ENCODE assay signal across 9 mouse cellular contexts in the genomic region with DNA sequence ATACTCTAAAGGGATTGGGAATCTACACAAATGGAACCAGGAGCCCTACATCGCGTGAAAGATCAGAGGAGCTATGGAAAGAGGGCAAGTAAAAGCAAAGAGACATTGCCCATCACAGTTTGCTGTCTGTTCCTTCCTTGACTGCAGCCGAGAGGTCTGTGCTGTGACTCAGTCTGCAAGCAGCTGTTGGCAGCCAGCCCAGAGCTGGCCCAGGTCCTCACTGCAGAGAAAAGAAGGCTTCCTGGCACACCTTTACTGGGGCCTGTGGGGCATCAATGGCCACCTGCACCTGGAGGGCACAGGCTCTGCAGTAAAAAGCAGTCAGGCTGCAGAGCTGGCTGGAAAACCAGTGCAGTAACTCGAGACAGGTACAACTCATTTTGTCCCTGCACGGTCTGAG.
DNase-seq lines count a peak whose midpoint lies in the region; ATAC-seq and TF ChIP-seq lines count a peak whose summit lies in the region.
"Had no signal": no experiment of that assay in that cellular context is flagged by ENCODE, and none has a peak within 500 bp of the region (broad histone marks: within the 10 kb centered on the region; RNA-seq: fewer than 3 reads in every experiment).

No protein-coding gene starts in this region.

- TF ChIP-seq CTCF in cerebellum, adult 2 months (IDR thresholded peaks at IDR 0.05; ENCODE audit: borderline replicate concordance, insufficient read depth, low read depth, low read length): no peak
- no peak for TF ChIP-seq CTCF in kidney, adult 2 months (conservative IDR thresholded peaks at IDR 0.05; ENCODE audit: insufficient read depth, insufficient read length, low read depth, low read length)
- no peak for TF ChIP-seq CTCF in liver, postnatal 0 days (IDR thresholded peaks at IDR 0.05; ENCODE audit: low read depth)

- no peaks in the 10 kb centered on the region for H3K27me3 ChIP-seq in cerebellum, adult 2 months (ENCODE audit: control insufficient read depth, insufficient read depth, low read length)
- no peaks in the 10 kb centered on the region for H3K27me3 ChIP-seq in kidney, adult 2 months (replicated peaks; ENCODE audit: control insufficient read depth, insufficient read depth, low read length)
- no peaks in the 10 kb centered on the region for H3K27me3 ChIP-seq in liver, postnatal 0 days (ENCODE audit: insufficient read depth, low read length)
- H3K27me3 ChIP-seq: liver, embryonic 13.5 days had no signal

- ATAC-seq in liver, postnatal 0 days: no peak

- H3K36me3 ChIP-seq in kidney, adult 2 months (ENCODE audit: control insufficient read depth, insufficient read depth, low read length): no peaks in the 10 kb centered on the region
- no peaks in the 10 kb centered on the region for H3K36me3 ChIP-seq in liver, postnatal 0 days (replicated peaks; ENCODE audit: insufficient read depth, low read length)
- H3K36me3 ChIP-seq: liver, embryonic 13.5 days had no signal

- WGBS in cerebellum, adult 2 months: 7% methylated on average over 5 of the region's 5 CpGs
- 45% methylated on average over 5 of the region's 5 CpGs for WGBS in kidney, adult 2 months
- WGBS in liver, postnatal 0 days (ENCODE audit: insufficient replicate concordance): 76% methylated on average over 5 of the region's 5 CpGs

- peak overlapping the region; percentile 53 for H3K27ac ChIP-seq in cerebellum, adult 2 months (ENCODE audit: insufficient read depth, low read length)
- H3K27ac ChIP-seq in kidney, adult 2 months (ENCODE audit: insufficient read depth, low read depth, low read length): no peak overlapping the region
- H3K27ac ChIP-seq in liver, postnatal 0 days (ENCODE audit: low read depth): no peak overlapping the region
- H3K27ac ChIP-seq: liver, embryonic 13.5 days had no signal

- TF ChIP-seq POLR2A in cerebellum, adult 2 months (IDR thresholded peaks at IDR 0.05; ENCODE audit: borderline replicate concordance, insufficient read depth, low read length): no peak
- TF ChIP-seq POLR2A in kidney, adult 2 months (IDR thresholded peaks at IDR 0.05; ENCODE audit: low read depth, low read length): no peak

- peaks cover 20% of the 10 kb centered on the region; the same call in 1 of the 2 replicates for H3K4me1 ChIP-seq in cerebellum, adult 2 months (ENCODE audit: control insufficient read depth, insufficient read depth, low read length)
- H3K4me1 ChIP-seq in kidney, adult 2 months (ENCODE audit: control insufficient read depth, insufficient read depth, low read length): no peaks in the 10 kb centered on the region
- H3K4me1 ChIP-seq in liver, postnatal 0 days (ENCODE audit: insufficient read depth): no peaks in the 10 kb centered on the region
- H3K4me1 ChIP-seq: liver, embryonic 13.5 days had no signal

- no peak for TF ChIP-seq EP300 in liver, postnatal 0 days (IDR thresholded peaks at IDR 0.05; ENCODE audit: low read depth)

- no peaks in the 10 kb centered on the region for H3K9me3 ChIP-seq in liver, postnatal 0 days (ENCODE audit: low read length)
- H3K9me3 ChIP-seq: liver, embryonic 13.5 days had no signal

- DNase-seq in left cerebral cortex, adult 18-20 months (ENCODE audit: low spot score in 2 of 2): peak; percentile 46 to 54
- DNase-seq in left cerebral cortex, adult 11 months (ENCODE audit: low spot score): no peak
- peak; percentile 93 to 97 for DNase-seq in cerebellum, adult 2 months
- peak; percentile 59 for DNase-seq in kidney, adult 2 months
- peak; percentile 32 for DNase-seq in lung, postnatal 36 days
- DNase-seq in neural tube, embryonic 10.5 days (ENCODE audit: extremely low spot score, low spot score): no peak
- DNase-seq in liver, postnatal 0 days: no peak
- DNase-seq in thymus, postnatal 14 days: no peak
- DNase-seq: liver, embryonic 13.5 days had no signal

- H3K4me3 ChIP-seq in cerebellum, adult 2 months (replicated peaks; ENCODE audit: insufficient read depth, low read depth, low read length): no peak overlapping the region
- H3K4me3 ChIP-seq in kidney, adult 2 months (ENCODE audit: insufficient read depth, low read depth, low read length): no peak overlapping the region
- no peak overlapping the region for H3K4me3 ChIP-seq in liver, postnatal 0 days (ENCODE audit: low read depth, low read length)
- H3K4me3 ChIP-seq: liver, embryonic 13.5 days had no signal

- H3K4me2 ChIP-seq in liver, postnatal 0 days (ENCODE audit: low read depth, low read length): no peak overlapping the region
- H3K4me2 ChIP-seq: liver, embryonic 13.5 days had no signal

- H3K9ac ChIP-seq in liver, postnatal 0 days (replicated peaks): no peak overlapping the region
- H3K9ac ChIP-seq: liver, embryonic 13.5 days had no signal

Comparison
In these comparisons a context has a peak if more than half of its experiments do, and no peak if none do; other contexts are left out.
1. DNase-seq: peak in left cerebral cortex, adult 18-20 months (2 of 2), cerebellum, adult 2 months (2 of 2), kidney, adult 2 months (single experiment) and lung, postnatal 36 days (single experiment); none in left cerebral cortex, adult 11 months (single experiment), neural tube, embryonic 10.5 days (single experiment), liver, postnatal 0 days (single experiment) and thymus, postnatal 14 days (single experiment).